Comparison of ENCODE assay signal across 8 mouse cellular contexts in the genomic region with DNA sequence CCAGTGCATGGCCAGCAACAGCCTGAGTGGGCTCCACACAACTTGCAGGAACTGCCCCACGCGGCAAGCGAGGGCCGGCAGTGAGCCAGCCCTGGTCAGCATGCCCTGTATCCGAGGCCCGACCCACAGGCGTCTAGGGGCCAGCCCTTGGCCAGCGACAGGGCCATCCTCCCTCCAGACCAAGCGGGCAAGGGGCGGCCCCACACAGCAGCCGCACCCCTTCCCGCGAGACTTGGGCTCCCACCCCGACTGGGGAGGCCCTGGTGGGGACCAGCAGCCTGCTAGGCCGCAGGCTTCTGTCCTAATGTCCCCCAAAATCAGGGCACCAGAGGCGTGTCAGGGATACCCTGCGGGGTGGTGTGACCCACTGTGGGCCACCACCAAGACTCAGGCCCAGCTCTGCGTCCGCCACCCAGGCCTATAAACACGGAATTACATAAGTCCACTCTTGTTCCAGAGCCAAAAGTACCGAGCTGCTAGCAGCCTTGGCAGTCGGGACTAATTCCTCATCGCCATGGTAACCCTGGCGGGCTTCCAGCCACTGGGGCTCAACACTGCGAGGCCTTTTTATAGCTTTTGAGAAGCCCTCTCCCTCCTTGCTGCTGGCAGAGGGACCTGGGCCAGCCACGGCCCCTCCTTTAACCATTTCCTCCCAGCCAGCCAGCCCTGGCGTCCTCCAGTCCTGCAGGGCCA. TPM values are rescaled to one million over a fixed set of nuclear protein-coding genes. Genes with fewer than 3 reads are reported as not detected.
DNase-seq lines count a peak whose midpoint lies in the region; ATAC-seq and TF ChIP-seq lines count a peak whose summit lies in the region.

No protein-coding gene starts in this region.

- H3K4me1 ChIP-seq in G1E (ENCODE audit: insufficient read depth, low read depth, low read length): no peaks in the 10 kb centered on the region
- H3K4me1 ChIP-seq in cerebellum, adult 2 months (ENCODE audit: control insufficient read depth, insufficient read depth, low read length): peaks cover 70% of the 10 kb centered on the region
- peaks cover 43% of the 10 kb centered on the region for H3K4me1 ChIP-seq in lung, adult 2 months (ENCODE audit: control insufficient read depth, insufficient read depth, low read length)
- peaks cover 85% of the 10 kb centered on the region for H3K4me1 ChIP-seq in neural tube, embryonic 15.5 days

- peak overlapping the region; percentile 88 for H3K27ac ChIP-seq in cerebellum, adult 2 months (ENCODE audit: insufficient read depth, low read length)
- H3K27ac ChIP-seq in neural tube, embryonic 15.5 days (replicated peaks): peak overlapping the region; percentile 90

- no peak for ATAC-seq in G1E (ENCODE audit: extremely low read depth, insufficient number of reproducible peaks, low FRiP score, poor library complexity, severe bottlenecking)
- ATAC-seq in neural tube, embryonic 15.5 days (ENCODE audit: low FRiP score): peak; percentile 77

- no peak for DNase-seq in G1E (ENCODE audit: low spot score)
- peak; percentile 99 to 100 for DNase-seq in cerebellum, adult 2 months
- peak; percentile 95 for DNase-seq in forelimb bud, embryonic 11.5 days (ENCODE audit: low read depth, low spot score)
- peak; percentile 100 for DNase-seq in heart, postnatal 4 days
- DNase-seq in layer of hippocampus, adult 8-10 months (ENCODE audit: low spot score in 2 of 2): peak; percentile 99 to 100
- peak; percentile 99 for DNase-seq in lung, adult 2 months
- peak; percentile 87 to 95 for DNase-seq in urinary bladder, adult 18-20 months (ENCODE audit: low spot score in 2 of 2)

- peak overlapping the region; percentile 49 for H3K4me2 ChIP-seq in neural tube, embryonic 15.5 days

- WGBS in cerebellum, adult 2 months: 1% methylated on average over 27 of the region's 27 CpGs
- WGBS in lung, adult 2 months: 4% methylated on average over 27 of the region's 27 CpGs
- 7% methylated on average over 27 of the region's 27 CpGs for WGBS in neural tube, embryonic 15.5 days

- peak overlapping the region; percentile 0; the same call in 1 of the 2 replicates for H3K4me3 ChIP-seq in G1E (ENCODE audit: low read depth, low read length)
- peak overlapping the region; percentile 54 for H3K4me3 ChIP-seq in cerebellum, adult 2 months (replicated peaks; ENCODE audit: insufficient read depth, low read depth, low read length)
- H3K4me3 ChIP-seq in lung, adult 2 months (replicated peaks; ENCODE audit: extremely low read depth, low read depth, low read length): peak overlapping the region; percentile 60
- H3K4me3 ChIP-seq in neural tube, embryonic 15.5 days (replicated peaks): peak overlapping the region; percentile 23

- H3K9me3 ChIP-seq in G1E (replicated peaks): peaks cover 91% of the 10 kb centered on the region
- no peaks in the 10 kb centered on the region for H3K9me3 ChIP-seq in neural tube, embryonic 15.5 days (replicated peaks)

- H3K9ac ChIP-seq in neural tube, embryonic 15.5 days (replicated peaks): peak overlapping the region; percentile 29; the same call in 1 of the 2 replicates

- H3K27me3 ChIP-seq in G1E (ENCODE audit: insufficient read depth, low read length): no peaks in the 10 kb centered on the region
- no peaks in the 10 kb centered on the region for H3K27me3 ChIP-seq in cerebellum, adult 2 months (ENCODE audit: control insufficient read depth, insufficient read depth, low read length)
- H3K27me3 ChIP-seq in neural tube, embryonic 15.5 days (replicated peaks): no peaks in the 10 kb centered on the region

- no peak for TF ChIP-seq POLR2A in cerebellum, adult 2 months (IDR thresholded peaks at IDR 0.05; ENCODE audit: borderline replicate concordance, insufficient read depth, low read length)
- TF ChIP-seq POLR2A in lung, adult 2 months (IDR thresholded peaks at IDR 0.05; ENCODE audit: borderline replicate concordance, extremely low read depth, low read depth, low read length): peak; percentile 44; the same call in 1 of the 2 replicates

- no peak for TF ChIP-seq CTCF in G1E (IDR thresholded peaks at IDR 0.05; ENCODE audit: low read depth, low read length)
- TF ChIP-seq CTCF in cerebellum, adult 2 months (IDR thresholded peaks at IDR 0.05; ENCODE audit: borderline replicate concordance, insufficient read depth, low read depth, low read length): no peak
- no peak for TF ChIP-seq CTCF in lung, adult 2 months (IDR thresholded peaks at IDR 0.05; ENCODE audit: insufficient read depth, low read length)

- no peaks in the 10 kb centered on the region for H3K36me3 ChIP-seq in G1E (replicated peaks)
- no peaks in the 10 kb centered on the region for H3K36me3 ChIP-seq in neural tube, embryonic 15.5 days

RNA-seq across cellular contexts. Expression of a gene that starts 38.0 kb away (rescaled TPM):
- total RNA-seq in G1E (2014; fragmentation: Nextera tagmentation) (not detected in 2 replicates), G1E (2017) (not detected in 2 replicates)
- 0.09 and 0.10 TPM in 2 replicates for polyA plus RNA-seq in G1E (2012)
- 86.8 and 93.2 TPM in 2 replicates for polyA plus RNA-seq in cerebellum, adult 2 months (2012; rRNA removed)
- 100 to 1,000 TPM; 104 to 112 TPM for total RNA-seq in heart, postnatal 4 days (2021)
- total RNA-seq in layer of hippocampus, adult 8-10 months (2022): 100 to 1,000 TPM; 246 to 324 (median 271) TPM
- 65.5 and 78.9 TPM in 2 replicates for polyA plus RNA-seq in lung, adult 2 months (2012; rRNA removed)
- 24.2 and 28.5 TPM in 2 replicates for polyA plus RNA-seq in neural tube, embryonic 15.5 days (2015; fragmentation: Nextera tagmentation; extraction: Ambion mirVana)

Comparison
In these comparisons a context has a peak if more than half of its experiments do, and no peak if none do; other contexts are left out.
1. H3K4me3 ChIP-seq: peak in every context shown above with its lines; median percentile 60 in lung, adult 2 months; 54 in cerebellum, adult 2 months; 23 in neural tube, embryonic 15.5 days; 0 in G1E.
2. RNA of a gene that starts 38.0 kb away (polyA plus RNA-seq): 86.8 to 93.2 TPM in cerebellum, adult 2 months, 65.5 to 78.9 TPM in lung, adult 2 months and 24.2 to 28.5 TPM in neural tube, embryonic 15.5 days; 0.09 to 0.10 TPM in G1E; every median in the first group is over 10 times any median in the second.